Comparison of ENCODE assay signal across 26 mouse cellular contexts in genomic region chr2:135488277-135488676, GRCm38 (mm10).
"Had no signal": no experiment of that assay in that cellular context is flagged by ENCODE, and none has a peak within 500 bp of the region (broad histone marks: within the 10 kb centered on the region; RNA-seq: fewer than 3 reads in every experiment).

No protein-coding gene starts in this region.

- H3K36me3 ChIP-seq: heart, embryonic 12.5 days; hindbrain, embryonic 10.5 days; hindbrain, embryonic 12.5 days; intestine, embryonic 15.5 days; limb, embryonic 10.5 days; limb, embryonic 12.5 days; liver, embryonic 13.5 days; liver, embryonic 15.5 days had no signal

- H3K27me3 ChIP-seq: heart, embryonic 12.5 days; hindbrain, embryonic 12.5 days; intestine, embryonic 15.5 days; limb, embryonic 12.5 days; liver, embryonic 13.5 days; liver, embryonic 15.5 days had no signal

- H3K9ac ChIP-seq: heart, embryonic 12.5 days; hindbrain, embryonic 12.5 days; hindbrain, embryonic 14.5 days; intestine, embryonic 15.5 days; limb, embryonic 12.5 days; liver, embryonic 13.5 days; liver, embryonic 15.5 days had no signal

- H3K9me3 ChIP-seq: heart, embryonic 12.5 days; hindbrain, embryonic 10.5 days; hindbrain, embryonic 12.5 days; intestine, embryonic 15.5 days; limb, embryonic 10.5 days; limb, embryonic 12.5 days; liver, embryonic 13.5 days; liver, embryonic 15.5 days had no signal

- H3K4me2 ChIP-seq: heart, embryonic 12.5 days; hindbrain, embryonic 12.5 days; hindbrain, embryonic 14.5 days; intestine, embryonic 15.5 days; limb, embryonic 12.5 days; liver, embryonic 11.5 days; liver, embryonic 13.5 days; liver, embryonic 15.5 days had no signal

- H3K4me1 ChIP-seq: hindbrain, embryonic 10.5 days; hindbrain, embryonic 12.5 days; intestine, embryonic 15.5 days; liver, embryonic 13.5 days; liver, embryonic 15.5 days had no signal

- DNase-seq: gastrocnemius, adult 2 months; gastrocnemius, postnatal 10 days; gastrocnemius, postnatal 25 days; heart, adult 2 months; heart, postnatal 10 days; heart, postnatal 4 days; kidney, adult 18-20 months; kidney, adult 8-10 months; kidney, postnatal 10 days; kidney, postnatal 25 days; layer of hippocampus, adult 9-11 months; liver; liver, embryonic 13.5 days had no signal

- H3K4me3 ChIP-seq: gastrocnemius, adult 2 months; heart, adult 2 months; heart, embryonic 12.5 days; hindbrain, embryonic 10.5 days; hindbrain, embryonic 12.5 days; intestine, embryonic 15.5 days; left cerebral cortex, adult 2 months; limb, embryonic 10.5 days; limb, embryonic 12.5 days; liver, embryonic 13.5 days; liver, embryonic 15.5 days had no signal

- H3K27ac ChIP-seq: gastrocnemius, adult 2 months; heart, adult 2 months; hindbrain, embryonic 10.5 days; hindbrain, embryonic 12.5 days; hindbrain, embryonic 14.5 days; intestine, embryonic 15.5 days; left cerebral cortex, adult 2 months; limb, embryonic 10.5 days; limb, embryonic 12.5 days; liver, embryonic 13.5 days; liver, embryonic 15.5 days had no signal

- ATAC-seq: hindbrain, embryonic 16.5 days; inflammation-experienced regulatory T-cells, adult 6 months; intestine, embryonic 15.5 days; intestine, postnatal 0 days had no signal
